In the genomic region with DNA sequence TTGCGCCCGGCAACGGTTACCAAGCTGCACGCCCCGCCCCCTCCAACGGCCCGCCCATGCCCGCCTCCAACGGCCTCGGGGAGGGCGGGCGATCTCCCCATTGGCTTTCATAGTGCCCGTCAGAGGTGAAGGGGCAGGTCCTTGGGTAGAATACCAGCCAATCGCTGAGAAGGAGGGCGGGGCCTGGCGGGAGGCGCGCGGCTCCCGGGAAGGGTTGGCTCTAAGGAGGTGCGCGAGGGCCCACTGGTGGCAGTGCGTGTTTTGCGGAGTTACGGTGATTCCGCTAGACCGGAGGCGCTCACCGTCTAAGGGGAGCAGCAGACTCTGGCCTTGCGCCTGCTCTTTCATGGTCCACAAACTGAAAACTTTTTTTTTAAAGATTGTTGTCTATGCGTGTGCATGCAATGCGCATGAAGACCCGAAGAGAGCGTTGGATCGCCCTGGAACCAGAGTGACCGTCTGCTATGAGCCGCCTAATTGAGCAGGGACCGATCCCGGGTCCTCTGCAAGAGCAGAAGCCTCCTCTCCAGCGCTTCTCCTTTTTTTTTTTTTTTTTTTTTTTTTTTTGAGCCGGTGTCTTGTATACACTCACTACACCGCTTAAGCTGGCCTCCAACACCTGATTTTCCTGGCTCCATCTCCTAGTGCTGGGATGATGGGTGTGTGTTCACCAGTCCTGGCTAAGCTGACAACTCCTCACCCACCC, we compare ENCODE assay signal across 8 mouse cellular contexts. TPM values are rescaled to one million over a fixed set of nuclear protein-coding genes. Genes with fewer than 3 reads are reported as not detected.
DNase-seq lines count a peak whose midpoint lies in the region; ATAC-seq and TF ChIP-seq lines count a peak whose summit lies in the region.

No protein-coding gene starts in this region.

- no peaks in the 10 kb centered on the region for H3K9me3 ChIP-seq in megakaryocyte, embryonic 14.5 days

- H3K27me3 ChIP-seq in megakaryocyte, embryonic 14.5 days (replicated peaks), result peaks cover 43% of the 10 kb centered on the region

- H3K4me1 ChIP-seq in megakaryocyte, embryonic 14.5 days, result peaks cover 41% of the 10 kb centered on the region

- intact Hi-C loops in gastrocnemius, adult 2 months (cut with DNase I), result loop anchor here (1.0 to 5.0 kb wide), 4 partner anchors 20 to 446 kb away; a partner anchor contains a TSS

- peak; percentile 90 for ATAC-seq in common myeloid progenitor, adult 5-6 weeks (replicated peaks; ENCODE audit: low read depth, poor library complexity, severe bottlenecking)

- TF ChIP-seq CTCF in gastrocnemius, adult 2 months (IDR thresholded peaks at IDR 0.05), result peak; percentile 56

- peak overlapping the region; percentile 90 for H3K4me3 ChIP-seq in gastrocnemius, adult 2 months
- H3K4me3 ChIP-seq in megakaryocyte, embryonic 14.5 days (replicated peaks), result peak overlapping the region; percentile 91

- H3K27ac ChIP-seq in gastrocnemius, adult 2 months, result peak overlapping the region; percentile 65

- peak; percentile 99 for DNase-seq in ZHBTc4 (ENCODE audit: low read depth, low spot score)
- DNase-seq in gastrocnemius, adult 2 months, result peak; percentile 99
- DNase-seq in hindlimb bud, embryonic 11.5 days (ENCODE audit: extremely low spot score, low read depth, low spot score), result peak; percentile 87
- DNase-seq in left cerebral cortex, adult 8-10 months (ENCODE audit: low spot score in 2 of 2), result peak; percentile 88 to 98
- DNase-seq in right cerebral cortex, postnatal 10 days (ENCODE audit: low spot score in 2 of 2), result peak; percentile 99
- peak; percentile 96 for DNase-seq in urinary bladder, postnatal 25 days (ENCODE audit: low spot score)

- H3K36me3 ChIP-seq in megakaryocyte, embryonic 14.5 days (replicated peaks; ENCODE audit: low read length), result no peaks in the 10 kb centered on the region

RNA-seq across cellular contexts. Expression of a gene that starts 0.5 kb away (rescaled TPM):
- total RNA-seq in common myeloid progenitor, adult 5-6 weeks (2017), result 7.6 and 7.7 TPM in 2 replicates
- total RNA-seq in gastrocnemius, adult 2 months (2021), result 1 to 10 TPM; 2.0 to 2.8 TPM
- total RNA-seq in left cerebral cortex, adult 8-10 months (2022), result 1 to 10 TPM; 2.1 to 4.1 (median 3.1) TPM
- 0.51 and 1.4 TPM in 2 replicates for polyA plus RNA-seq in megakaryocyte, embryonic 14.5 days (2012; ENCODE audit: insufficient read depth, low replicate concordance)

RNA-seq across cellular contexts. Expression of a gene that starts 43.0 kb away (rescaled TPM):
- total RNA-seq in common myeloid progenitor, adult 5-6 weeks (2017), result not detected in 2 replicates
- total RNA-seq in gastrocnemius, adult 2 months (2021), result not detected
- not detected for total RNA-seq in left cerebral cortex, adult 8-10 months (2022)
- polyA plus RNA-seq in megakaryocyte, embryonic 14.5 days (2012; ENCODE audit: insufficient read depth, low replicate concordance), result not detected in 2 replicates

RNA-seq across cellular contexts. Expression of a gene that starts 44.0 kb away (rescaled TPM):
- 0.05 TPM in 1 of 2 replicates, not detected in the other for total RNA-seq in common myeloid progenitor, adult 5-6 weeks (2017)
- not detected for total RNA-seq in gastrocnemius, adult 2 months (2021)
- under 1 TPM; 0.13 to 0.22 (median 0.17) TPM for total RNA-seq in left cerebral cortex, adult 8-10 months (2022)
- polyA plus RNA-seq in megakaryocyte, embryonic 14.5 days (2012; ENCODE audit: insufficient read depth, low replicate concordance), result 0.36 TPM in 1 of 2 replicates, not detected in the other

Comparison
In these comparisons a context has a peak if more than half of its experiments do, and no peak if none do; other contexts are left out.
1. Peak in every context shown above with its lines: DNase-seq, ATAC-seq, H3K4me3 ChIP-seq and H3K27ac ChIP-seq.